In genomic region chr19:37669486-37669885, GRCm38 (mm10) we compare ENCODE assay signal across 27 mouse cellular contexts. TPM values are rescaled to one million over a fixed set of nuclear protein-coding genes. Genes with fewer than 3 reads are reported as not detected.
"Had no signal": no experiment of that assay in that cellular context is flagged by ENCODE, and none has a peak within 500 bp of the region (broad histone marks: within the 10 kb centered on the region; RNA-seq: fewer than 3 reads in every experiment).

No protein-coding gene starts in this region.

- H3K36me3 ChIP-seq: limb, embryonic 10.5 days; limb, embryonic 13.5 days; midbrain, embryonic 12.5 days; midbrain, embryonic 15.5 days; neural tube, embryonic 12.5 days; neural tube, embryonic 15.5 days had no signal

- H3K9me3 ChIP-seq: limb, embryonic 10.5 days; limb, embryonic 13.5 days; midbrain, embryonic 12.5 days; midbrain, embryonic 15.5 days; neural tube, embryonic 12.5 days; neural tube, embryonic 15.5 days had no signal

- DNase-seq: kidney, adult 11 months; kidney, adult 9 months; kidney, postnatal 4 days; liver; liver, postnatal 0 days; lung, embryonic 14.5 days; right cerebral cortex, adult 18-20 months; right cerebral cortex, postnatal 14 days; right cerebral cortex, postnatal 4 days; thymus, adult 2 months; thymus, postnatal 14 days; thymus, postnatal 4 days had no signal

- H3K4me3 ChIP-seq: limb, embryonic 10.5 days; limb, embryonic 13.5 days; midbrain, embryonic 12.5 days; midbrain, embryonic 15.5 days; neural tube, embryonic 12.5 days; neural tube, embryonic 15.5 days had no signal

- H3K27ac ChIP-seq: kidney, postnatal 0 days; limb, embryonic 10.5 days; limb, embryonic 13.5 days; macrophage; midbrain, embryonic 12.5 days; midbrain, embryonic 15.5 days; neural tube, embryonic 12.5 days; neural tube, embryonic 15.5 days; stomach, postnatal 0 days had no signal

- H3K4me1 ChIP-seq: midbrain, embryonic 15.5 days; neural tube, embryonic 12.5 days; neural tube, embryonic 15.5 days had no signal

- H3K27me3 ChIP-seq: limb, embryonic 13.5 days; midbrain, embryonic 15.5 days; neural tube, embryonic 12.5 days; neural tube, embryonic 15.5 days had no signal

- ATAC-seq: liver, postnatal 0 days; lung, postnatal 0 days; midbrain, embryonic 15.5 days had no signal

- H3K4me2 ChIP-seq: limb, embryonic 13.5 days; lung, embryonic 14.5 days; midbrain, embryonic 12.5 days; midbrain, embryonic 15.5 days; neural tube, embryonic 12.5 days; neural tube, embryonic 15.5 days had no signal

- H3K9ac ChIP-seq: limb, embryonic 13.5 days; liver, postnatal 0 days; lung, embryonic 14.5 days; midbrain, embryonic 12.5 days; midbrain, embryonic 15.5 days; neural tube, embryonic 12.5 days; neural tube, embryonic 15.5 days had no signal

RNA-seq across cellular contexts. Expression of gene Cyp26c1, which starts 15.9 kb away (rescaled TPM):
- total RNA-seq: layer of hippocampus, adult 18-20 months; left cerebral cortex, adult 8-10 months; left cerebral cortex, postnatal 14 days; megakaryocyte, adult 5-6 weeks had no signal
- polyA plus RNA-seq: kidney, postnatal 0 days; limb, embryonic 10.5 days; liver, postnatal 0 days; lung, embryonic 14.5 days; lung, postnatal 0 days; macrophage; midbrain, embryonic 12.5 days; midbrain, embryonic 15.5 days; neural tube, embryonic 12.5 days; neural tube, embryonic 15.5 days; stomach, embryonic 14.5 days; stomach, postnatal 0 days had no signal

RNA-seq across cellular contexts. Expression of gene Cyp26a1, which starts 28.1 kb away (rescaled TPM):
- polyA plus RNA-seq: lung, embryonic 14.5 days; macrophage; midbrain, embryonic 15.5 days had no signal
